Mouse (Mus musculus) liver, embryonic 14.5 days (tissue): ENCODE measurements around the gene Bola2. TPM values are rescaled to one million over a fixed set of nuclear protein-coding genes. Genes with fewer than 3 reads are reported as not detected.
"Not testable (repeated sequence)": the region's sequence is repeated elsewhere in the genome, so short reads cannot be mapped to it uniquely, and the experiment has no call there.

ENCODE experiments used
- ATAC-seq: fragments of 200-750 bp; cut with Nextera tagmentation; 2 replicates; pipeline ENCODE4 v1.8.0; 2017; ENCODE audit warnings: moderate number of reproducible peaks, mild to moderate bottlenecking, moderate library complexity; ENCODE audit not compliant: insufficient read depth
- DNase-seq, 3 experiments: peaks; one replicate each; pipeline ENCODE4 v3.0.0-alpha.2; 2012 to 2013; ENCODE audit warnings: low read depth in 3 of 3, low spot score in 3 of 3
- H3K27ac ChIP-seq: fragments of 300-500 bp; sonication (generic); 2 replicates; pipeline ENCODE4 v1.5.1; 2014; ENCODE audit warnings: moderate library complexity, mild to moderate bottlenecking, control low read depth, inconsistent platforms
- H3K27me3 ChIP-seq: fragments of 300-500 bp; sonication (generic); 2 replicates; pipeline ENCODE4 v1.6.1; 2014; ENCODE audit warnings: mild to moderate bottlenecking, low read length, moderate library complexity; ENCODE audit not compliant: control insufficient read depth, insufficient read depth
- H3K36me3 ChIP-seq: fragments of 300-500 bp; sonication (generic); replicated peaks from 2 replicates; pipeline ENCODE4 v1.6.1; 2014; ENCODE audit warnings: low read depth; ENCODE audit not compliant: control insufficient read depth, insufficient read depth
- H3K4me1 ChIP-seq, 2 experiments: fragments of 200-500 bp in 1 of 2; fragments of 300-500 bp in 1 of 2; sonication (generic) in 1 of 2; replicated peaks; 2 replicates each; pipeline ENCODE4 v1.6.1; 2012 to 2014; ENCODE audit warnings: antibody characterized with exemption in 1 of 2, inconsistent platforms in 1 of 2, low read length in 1 of 2; ENCODE audit not compliant: control insufficient read depth in 2 of 2, insufficient read depth in 2 of 2
- H3K4me2 ChIP-seq: fragments of 300-500 bp; sonication (generic); 2 replicates; pipeline ENCODE4 v1.6.1; 2014; ENCODE audit warnings: low read depth, mild to moderate bottlenecking, control low read depth, moderate library complexity
- H3K4me3 ChIP-seq, 2 experiments: fragments of 200-500 bp in 1 of 2; fragments of 300-500 bp in 1 of 2; sonication (generic) in 1 of 2; 2 replicates each; pipeline ENCODE4 v1.5.1; 2012 to 2014; ENCODE audit warnings: low read depth in 2 of 2, low read length in 2 of 2, mild to moderate bottlenecking in 2 of 2, control low read depth in 1 of 2, inconsistent platforms in 1 of 2, moderate library complexity in 1 of 2; ENCODE audit not compliant: insufficient read depth in 1 of 2
- H3K9ac ChIP-seq: fragments of 300-500 bp; sonication (generic); replicated peaks from 2 replicates; pipeline ENCODE4 v1.6.1; 2014; ENCODE audit warnings: mild to moderate bottlenecking, control low read depth, moderate library complexity
- H3K9me3 ChIP-seq: fragments of 300-500 bp; sonication (generic); 2 replicates; pipeline ENCODE4 v1.6.1; 2016; ENCODE audit warnings: low read length, mixed read lengths; ENCODE audit not compliant: control insufficient read depth
- CTCF ChIP-seq: IDR thresholded peaks from 2 replicates; pipeline ENCODE4 v1.5.1; 2016; ENCODE audit warnings: antibody characterized with exemption, low read depth, control low read depth
- EP300 ChIP-seq: IDR thresholded peaks from 2 replicates; pipeline ENCODE4 v1.6.1; 2016; ENCODE audit warnings: antibody characterized with exemption, low read depth
- WGBS: fragments of 180-500 bp; shearing (Covaris S2); extraction: QIAGEN DNeasy Blood & Tissue Kit; methylation state at CpG from one replicate; pipeline ENCODE4 v1.1.7; 2014; ENCODE audit not compliant: insufficient replicate concordance; 5-methylcytosine and 5-hydroxymethylcytosine counted together
- polyA plus RNA-seq, 2 experiments: library from polyadenylated mRNA; depleted of rRNA in 1 of 2; stranded (reverse) in 1 of 2; unstranded in 1 of 2; fragments of >200 nt; fragmentation: Nextera tagmentation in 1 of 2; extraction: Ambion mirVana in 1 of 2; gene quantifications; 2 replicates each; pipeline versions ENCODE4 v1.2.1 to v1.2.3; 2012 to 2014

The Bola2 gene
- polyA plus RNA-seq, 2 experiments: 35.8 to 111 TPM

DNA sequence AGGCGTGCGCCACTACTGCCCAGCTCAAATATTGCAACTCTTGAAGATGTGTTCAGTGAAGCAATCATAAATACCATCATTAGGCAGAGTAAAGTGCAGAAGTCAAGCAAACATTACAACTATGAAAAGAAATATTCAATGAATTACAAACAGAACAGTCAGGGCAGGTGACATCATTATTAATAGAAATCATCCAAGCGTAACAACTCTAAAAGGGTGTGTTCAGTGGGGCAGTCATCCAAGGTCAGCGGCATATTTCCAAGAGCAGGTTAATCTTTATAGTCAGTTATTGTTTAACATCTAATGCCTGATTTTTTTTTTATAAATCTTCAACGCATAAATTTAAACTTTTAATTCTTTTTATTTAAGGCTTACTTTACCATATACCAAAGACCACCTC is 14.0 kb upstream of the Bola2 start:
- no peak for TF ChIP-seq EP300
- no peak for TF ChIP-seq CTCF
- ATAC-seq: no peak
- H3K4me2 ChIP-seq: no peak overlapping the region
- no peak overlapping the region for H3K9ac ChIP-seq
- 83% methylated on average over 5 of the region's 5 CpGs for WGBS
- no peaks in the 10 kb centered on the region for H3K36me3 ChIP-seq
- no peaks in the 10 kb centered on the region for H3K9me3 ChIP-seq
- DNase-seq: no peak
- H3K4me1 ChIP-seq: peaks cover 0 to 2% of the 10 kb centered on the region in 2 experiments; a peak in 1 of 4 replicates
- no peak overlapping the region for H3K4me3 ChIP-seq
- H3K27ac ChIP-seq: no peak overlapping the region
- no peaks in the 10 kb centered on the region for H3K27me3 ChIP-seq

DNA sequence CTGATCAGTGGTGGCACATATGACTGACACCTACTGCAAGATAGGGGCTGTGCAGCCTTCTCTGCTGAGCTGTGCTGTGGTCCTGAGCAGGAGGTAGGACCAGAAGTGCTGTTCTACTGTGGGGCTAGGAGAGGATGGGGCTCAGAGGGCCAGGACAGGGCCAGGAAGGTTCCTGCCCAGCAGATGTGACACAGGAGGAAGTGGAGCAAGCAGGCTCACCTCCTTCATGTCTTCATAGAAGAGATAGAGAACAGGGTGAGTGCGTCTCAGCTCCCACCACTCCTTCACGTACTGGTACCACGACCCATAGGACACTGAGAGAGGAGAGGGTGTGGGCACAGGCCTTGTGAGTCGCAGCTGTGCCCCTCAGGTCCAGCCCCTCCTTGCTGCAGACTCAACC is 7.0 kb upstream of the Bola2 start:
- H3K27ac ChIP-seq, ATAC-seq, H3K4me3 ChIP-seq, H3K27me3 ChIP-seq, DNase-seq, H3K36me3 ChIP-seq, H3K9me3 ChIP-seq, H3K4me1 ChIP-seq, H3K9ac ChIP-seq, H3K4me2 ChIP-seq: not testable (repeated sequence)
- WGBS: 58% methylated on average over 4 of the region's 4 CpGs

DNA sequence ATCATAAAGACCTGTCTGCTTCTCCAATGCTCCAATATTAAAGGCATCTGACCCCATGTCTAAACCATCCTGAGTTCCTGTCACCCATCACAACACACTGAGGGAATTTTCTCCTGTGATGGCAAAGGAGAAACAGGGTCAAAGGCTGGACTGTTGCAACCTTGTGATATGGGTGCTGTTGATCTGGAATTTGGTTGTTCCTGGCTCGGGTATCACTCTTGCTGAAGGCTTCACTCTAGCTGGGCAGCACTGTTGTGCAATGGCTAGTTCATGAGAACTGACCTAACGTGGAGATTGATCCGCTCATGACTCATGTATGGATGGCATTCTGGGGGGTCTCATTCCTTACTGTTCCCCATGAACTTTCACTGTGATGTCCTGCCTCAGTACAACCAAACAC is 6.2 kb upstream of the Bola2 start:
- TF ChIP-seq CTCF (no peak), EP300 (no peak)
- H3K27me3 ChIP-seq: no peaks in the 10 kb centered on the region
- no peak overlapping the region for H3K27ac ChIP-seq
- DNase-seq (no peak), ATAC-seq (no peak)
- H3K9ac ChIP-seq: no peak overlapping the region
- no peaks in the 10 kb centered on the region for H3K9me3 ChIP-seq
- H3K4me3 ChIP-seq: no peak overlapping the region
- H3K36me3 ChIP-seq: no peaks in the 10 kb centered on the region
- WGBS: 62% methylated on average over 3 of the region's 3 CpGs
- H3K4me2 ChIP-seq: no peak overlapping the region
- no peaks in the 10 kb centered on the region; a peak in 1 of 4 replicates for H3K4me1 ChIP-seq

DNA sequence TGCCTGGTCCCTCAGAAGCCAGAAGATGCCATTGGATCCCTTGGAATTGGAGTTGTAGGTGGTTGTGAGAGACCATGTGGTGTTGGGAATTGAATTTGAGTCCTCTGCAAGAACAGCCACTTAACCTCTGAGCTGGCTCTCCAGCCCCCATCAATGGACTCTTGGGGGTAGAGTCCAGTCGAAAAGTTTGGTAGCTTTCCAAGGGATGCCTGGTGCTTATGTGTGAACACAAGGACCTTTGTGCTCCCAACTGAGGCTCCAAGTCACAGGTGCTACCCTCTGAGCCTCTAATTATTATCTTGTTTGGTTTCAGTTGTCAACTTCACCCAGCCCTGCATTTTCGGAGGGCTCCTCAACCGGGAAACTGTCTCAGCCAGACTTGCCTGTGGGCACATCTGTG is 4.5 kb upstream of the Bola2 start:
- Histone ChIP-seq H3K9me3 (no peaks in the 10 kb centered on the region), H3K4me3 (no peak overlapping the region), H3K4me1 (peaks cover 4 to 5% of the 10 kb centered on the region in 2 experiments; a peak in 3 of 4 replicates), H3K9ac (no peak overlapping the region), H3K36me3 (no peaks in the 10 kb centered on the region), H3K4me2 (no peak overlapping the region), H3K27ac (no peak overlapping the region), H3K27me3 (no peaks in the 10 kb centered on the region)
- no peak for ATAC-seq
- no peak for DNase-seq
- WGBS: 67% methylated on average over 3 of the region's 3 CpGs
- no peak for TF ChIP-seq CTCF
- no peak for TF ChIP-seq EP300

DNA sequence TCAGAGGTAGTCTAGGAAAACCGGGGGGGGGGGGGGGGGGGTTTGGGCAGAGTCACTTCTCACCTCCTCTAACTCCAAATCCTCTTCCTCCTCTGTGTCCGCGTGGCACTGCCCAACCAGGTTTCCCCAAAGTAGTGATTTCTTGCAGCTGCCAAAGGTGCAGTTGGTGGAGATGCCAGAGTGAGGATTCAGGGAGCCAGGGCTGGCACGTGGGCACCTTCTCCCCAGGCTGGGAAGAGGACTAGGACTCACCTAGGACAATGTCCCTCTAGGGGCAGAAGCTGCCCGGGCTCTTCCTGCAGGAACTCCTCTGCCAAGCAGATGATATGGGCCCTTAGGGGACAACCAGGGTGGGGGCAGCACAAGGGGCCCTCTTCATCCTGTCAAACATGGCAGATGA is 3.5 kb upstream of the Bola2 start:
- Histone ChIP-seq H3K4me1 (peaks cover 4 to 5% of the 10 kb centered on the region in 2 experiments; a peak in 3 of 4 replicates), H3K9ac (no peak overlapping the region), H3K9me3 (no peaks in the 10 kb centered on the region), H3K4me2 (no peak overlapping the region), H3K27me3 (no peaks in the 10 kb centered on the region), H3K4me3 (no peak overlapping the region), H3K36me3 (no peaks in the 10 kb centered on the region), H3K27ac (no peak overlapping the region)
- TF ChIP-seq EP300 (no peak), CTCF (no peak)
- no peak for ATAC-seq
- no peak for DNase-seq
- WGBS: 74% methylated on average over 5 of the region's 5 CpGs
